Mouse (Mus musculus): ENCODE results near the gene Il1rapl1.
A peak's percentile ranks its signal among the peaks of the same experiment; 100 is the strongest.

Il1rapl1 gene

DNA sequence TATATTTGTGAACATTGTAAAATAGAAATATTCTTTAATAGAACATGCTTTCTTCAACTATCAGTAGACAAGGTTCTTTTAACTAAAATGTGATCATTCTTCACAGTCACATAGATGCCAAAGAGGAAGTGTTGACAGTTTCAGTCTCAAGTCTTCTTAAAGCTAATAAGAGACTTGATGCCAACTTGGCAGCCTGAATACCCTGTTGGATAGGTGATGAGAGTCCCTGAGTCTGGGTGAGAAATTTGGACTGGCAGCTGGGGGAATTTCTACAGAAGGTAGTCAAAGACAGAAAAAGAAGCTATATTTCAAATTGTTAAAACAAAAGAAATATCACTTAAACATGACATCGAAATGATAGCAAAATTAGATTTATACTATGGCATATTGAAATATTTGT lies 451.6 kb downstream of the Il1rapl1 start:
- no peak for ATAC-seq (ENCODE audit: insufficient number of reproducible peaks, low FRiP score, low TSS enrichment)

DNA sequence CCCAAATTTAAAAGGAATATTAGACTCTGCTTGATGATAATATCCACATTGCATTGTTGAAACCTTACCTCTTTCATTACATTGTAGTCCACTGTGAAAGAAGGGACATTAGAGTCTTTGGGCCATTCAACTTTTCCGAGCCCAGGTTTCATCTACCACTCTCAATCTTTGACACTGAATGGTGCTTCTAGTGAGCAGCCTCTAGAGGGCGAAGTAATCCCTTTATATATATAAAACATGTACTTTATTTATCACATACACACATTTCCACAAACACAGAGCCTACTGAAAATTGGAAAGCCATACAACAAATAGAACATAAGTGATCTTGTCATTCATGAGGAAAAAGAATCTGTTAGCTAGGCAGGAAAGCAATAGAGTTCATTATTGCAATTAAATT lies 459.8 kb downstream of the Il1rapl1 start:
- no peak for ATAC-seq (ENCODE audit: insufficient number of reproducible peaks, low FRiP score, low TSS enrichment)

DNA sequence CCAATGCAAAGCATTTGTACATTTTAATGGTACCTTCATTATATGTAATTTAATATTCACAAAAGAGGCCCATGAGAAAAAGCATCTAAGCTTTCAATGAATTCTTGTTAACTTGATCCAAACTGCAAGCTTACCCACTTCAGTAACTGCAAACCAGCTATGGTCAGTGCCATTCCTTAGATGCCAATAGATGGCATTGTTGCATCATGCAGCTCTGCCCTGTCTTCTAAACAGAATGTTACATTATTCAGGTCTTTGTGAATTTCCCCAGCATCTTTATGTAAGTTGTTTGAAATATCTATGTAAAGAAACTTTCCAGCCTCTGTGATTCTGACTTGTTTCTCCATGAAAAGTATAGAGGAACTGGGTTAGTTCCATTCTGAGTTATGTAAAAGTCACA lies 514.5 kb downstream of the Il1rapl1 start:
- ATAC-seq (ENCODE audit: insufficient number of reproducible peaks, low FRiP score, low TSS enrichment): no peak

DNA sequence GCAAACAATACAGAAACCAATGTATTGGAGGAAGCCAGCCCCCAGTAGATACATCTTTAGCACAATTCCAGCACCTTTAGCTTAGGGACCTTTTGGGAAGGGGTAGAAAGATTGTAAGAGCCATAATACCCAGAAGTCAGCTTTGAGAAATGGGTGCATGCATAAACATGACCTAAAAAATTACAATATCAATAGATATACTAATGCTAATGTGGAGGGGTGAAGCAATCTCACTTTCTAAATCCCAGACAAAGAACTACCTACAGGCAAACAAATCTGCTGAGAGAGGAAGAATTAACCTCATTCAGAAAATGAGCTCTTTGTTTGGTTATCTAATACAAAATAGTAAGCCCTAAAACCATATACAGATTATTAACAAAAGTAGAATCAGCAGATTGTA lies 607.4 kb downstream of the Il1rapl1 start:
- ATAC-seq (ENCODE audit: insufficient number of reproducible peaks, low FRiP score, low TSS enrichment): no peak

DNA sequence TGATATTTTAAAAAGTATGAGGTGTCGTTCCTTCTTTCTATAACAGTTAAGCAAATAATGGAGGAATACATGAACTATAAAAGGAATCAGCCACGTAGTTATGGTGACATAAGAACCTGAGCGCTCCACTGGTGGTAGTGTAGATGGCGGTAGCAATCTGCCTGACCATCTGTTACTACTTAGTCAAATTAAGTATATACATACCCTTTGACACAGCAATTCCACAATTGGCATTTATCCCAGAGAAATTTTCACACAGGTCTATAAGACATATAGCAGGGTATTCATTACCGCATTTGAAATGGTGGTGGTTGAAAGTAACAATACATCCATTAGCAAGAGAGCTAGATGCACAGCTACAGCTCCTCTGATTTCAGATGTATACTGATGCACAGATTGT lies 612.8 kb downstream of the Il1rapl1 start:
- peak; percentile 80; the same call in 1 of the 2 replicates for ATAC-seq (ENCODE audit: insufficient number of reproducible peaks, low FRiP score, low TSS enrichment)

DNA sequence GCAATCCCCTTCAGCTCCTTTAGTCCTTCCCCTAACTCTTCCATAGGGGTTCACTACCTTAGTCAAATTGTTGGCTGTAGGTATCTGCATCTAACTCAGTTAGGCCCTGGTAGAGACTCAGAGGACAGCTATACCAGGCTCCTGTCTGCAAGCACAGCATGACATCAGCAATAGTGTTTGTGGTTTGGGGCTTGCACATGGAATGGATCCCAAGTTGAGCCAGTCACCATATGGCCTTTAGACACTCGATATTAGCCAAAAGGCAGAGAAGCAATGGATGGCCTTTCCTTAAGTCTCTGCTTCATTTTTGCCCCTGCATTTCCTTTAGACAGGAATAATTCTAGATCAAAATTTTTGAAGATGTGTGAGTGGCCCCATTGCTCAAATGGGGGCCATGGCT lies 632.0 kb downstream of the Il1rapl1 start:
- 0 out of 2 replicates have a peak, but pooled peaks have one; percentile 36 for ATAC-seq (ENCODE audit: insufficient number of reproducible peaks, low FRiP score, low TSS enrichment)

DNA sequence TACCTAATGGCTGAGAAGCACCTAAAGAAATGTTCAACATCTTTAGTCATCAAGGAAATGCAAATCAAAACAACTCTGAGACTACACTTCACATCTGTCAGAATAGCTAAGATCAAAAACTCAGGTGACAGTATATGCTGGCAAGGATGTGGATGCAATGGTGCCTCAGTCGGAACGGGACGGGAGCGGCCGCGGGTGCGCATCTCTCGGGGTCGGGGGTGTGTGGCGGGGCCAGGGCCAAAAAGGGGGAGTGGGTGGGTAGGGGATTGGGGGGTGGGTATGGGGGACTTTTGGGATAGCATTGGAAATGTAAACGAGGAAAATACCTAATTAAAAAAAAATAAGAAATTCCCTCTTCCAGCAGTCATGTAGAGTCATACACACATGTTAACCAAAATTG lies 877.3 kb downstream of the Il1rapl1 start:
- peak; percentile 84; the same call in 1 of the 2 replicates for ATAC-seq (ENCODE audit: insufficient number of reproducible peaks, low FRiP score, low TSS enrichment)

DNA sequence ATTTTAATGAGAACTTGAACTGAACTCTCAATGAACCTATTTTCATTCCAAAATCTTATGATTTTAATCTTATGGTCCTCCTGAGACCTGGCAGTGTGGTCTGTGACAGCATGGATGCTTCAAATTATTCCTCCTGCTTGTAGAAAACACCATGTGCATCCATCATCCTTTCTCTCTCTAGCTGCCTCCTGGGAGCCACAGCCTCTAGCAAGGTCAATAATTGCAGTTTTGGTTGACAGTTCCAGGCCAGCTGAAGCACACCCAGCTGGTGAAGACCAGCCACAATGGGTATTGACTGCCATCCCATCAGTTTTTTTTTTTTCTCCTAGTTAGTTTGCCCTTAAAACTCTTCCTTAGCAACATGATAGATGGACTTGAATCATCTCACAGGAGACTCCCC lies 890.2 kb downstream of the Il1rapl1 start:
- ATAC-seq (ENCODE audit: insufficient number of reproducible peaks, low FRiP score, low TSS enrichment): no peak

DNA sequence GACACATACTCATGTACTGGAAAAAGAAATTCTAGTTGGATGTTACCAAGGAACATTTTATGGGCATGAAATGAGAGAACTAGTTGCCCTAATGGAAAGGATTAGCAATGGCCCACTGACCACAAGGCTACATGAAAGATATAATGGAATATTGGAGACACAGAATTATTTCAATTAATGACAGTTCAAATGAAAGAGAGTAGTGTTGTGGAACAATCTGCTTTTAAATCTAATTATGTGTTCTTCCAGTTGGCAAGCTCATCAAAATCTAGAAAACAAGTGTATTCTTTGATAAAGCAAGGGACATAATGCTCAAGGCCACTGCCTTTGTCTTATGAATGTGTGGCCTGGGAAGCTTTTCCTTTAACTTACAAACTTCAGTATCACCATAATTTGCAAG lies 1113.1 kb downstream of the Il1rapl1 start:
- ATAC-seq (ENCODE audit: insufficient number of reproducible peaks, low FRiP score, low TSS enrichment): no peak

DNA sequence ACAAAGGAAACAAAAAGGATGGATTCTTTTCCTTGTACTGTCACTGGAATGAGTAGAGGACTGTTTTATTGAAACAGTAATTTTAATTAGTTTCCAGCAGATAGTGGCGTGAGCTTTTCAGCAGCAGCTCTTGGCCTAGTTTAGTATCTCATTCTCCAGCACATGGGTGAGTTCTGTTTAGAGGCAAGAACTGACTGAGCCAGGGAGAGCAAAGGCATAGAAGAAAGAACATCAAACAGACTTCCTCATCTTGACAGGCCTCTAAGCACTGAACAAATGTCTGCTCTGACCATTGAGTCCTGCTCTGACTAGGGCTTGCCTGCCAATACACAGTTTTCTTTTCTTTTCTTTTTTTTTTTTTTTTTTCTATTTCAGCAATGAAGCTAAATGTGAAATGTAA lies 1160.3 kb downstream of the Il1rapl1 start:
- no peak for ATAC-seq (ENCODE audit: insufficient number of reproducible peaks, low FRiP score, low TSS enrichment)

DNA sequence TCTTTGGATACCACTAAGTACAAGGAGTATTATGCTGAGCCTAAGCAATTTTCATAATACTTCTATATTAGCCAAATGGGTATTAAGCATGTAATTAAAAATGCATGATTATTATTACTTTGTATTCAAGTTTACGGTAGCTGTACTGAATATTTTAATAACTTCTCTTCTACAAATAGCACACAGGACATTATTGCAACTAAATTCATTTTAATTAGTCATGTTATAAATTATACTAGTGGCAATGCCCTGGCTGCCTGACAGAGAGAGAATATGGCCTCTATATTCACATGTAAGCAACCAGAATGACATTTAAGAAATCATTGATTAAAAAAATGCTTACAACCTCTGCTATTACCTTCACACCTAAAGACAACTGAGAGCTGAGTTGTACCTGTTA lies 1160.8 kb downstream of the Il1rapl1 start:
- ATAC-seq (ENCODE audit: insufficient number of reproducible peaks, low FRiP score, low TSS enrichment): no peak

DNA sequence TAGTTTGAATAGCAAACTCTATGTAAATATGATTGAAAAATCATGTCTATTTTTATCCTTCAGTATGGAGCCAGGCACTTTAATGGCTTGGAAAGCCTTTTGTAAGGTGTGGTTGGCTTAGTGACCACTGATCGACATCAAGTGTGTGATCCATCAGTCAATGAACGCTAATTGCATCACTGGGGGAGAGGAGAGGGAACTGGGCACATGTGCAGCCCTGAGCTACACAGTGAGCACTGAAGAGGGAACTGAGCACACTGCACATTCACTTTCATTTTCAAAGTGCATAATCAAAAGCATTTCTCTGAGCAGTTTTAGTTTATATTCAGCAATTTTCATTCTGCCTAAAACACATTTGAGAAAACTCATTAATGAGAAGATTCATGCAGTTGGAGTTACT lies 1164.5 kb downstream of the Il1rapl1 start:
- no peak for ATAC-seq (ENCODE audit: insufficient number of reproducible peaks, low FRiP score, low TSS enrichment)

DNA sequence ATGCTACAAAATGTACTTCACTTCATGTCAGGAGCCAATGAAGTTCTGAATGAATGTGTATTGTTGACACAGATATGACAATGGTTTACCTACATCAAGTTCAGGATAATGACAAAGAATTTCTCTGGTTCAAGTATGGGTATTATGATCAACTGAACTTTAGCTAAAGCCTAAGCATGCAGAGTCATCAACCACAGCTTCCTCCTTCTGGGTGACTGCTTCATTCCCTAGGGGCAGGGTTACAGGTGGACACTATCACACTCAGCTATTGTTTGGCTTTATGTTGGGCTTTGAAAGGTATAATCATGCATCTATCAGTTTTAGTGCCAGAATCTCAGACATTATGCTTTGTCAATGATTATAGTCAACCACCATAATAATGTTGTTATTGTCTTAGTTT lies 1166.3 kb downstream of the Il1rapl1 start:
- ATAC-seq (ENCODE audit: insufficient number of reproducible peaks, low FRiP score, low TSS enrichment): no peak

DNA sequence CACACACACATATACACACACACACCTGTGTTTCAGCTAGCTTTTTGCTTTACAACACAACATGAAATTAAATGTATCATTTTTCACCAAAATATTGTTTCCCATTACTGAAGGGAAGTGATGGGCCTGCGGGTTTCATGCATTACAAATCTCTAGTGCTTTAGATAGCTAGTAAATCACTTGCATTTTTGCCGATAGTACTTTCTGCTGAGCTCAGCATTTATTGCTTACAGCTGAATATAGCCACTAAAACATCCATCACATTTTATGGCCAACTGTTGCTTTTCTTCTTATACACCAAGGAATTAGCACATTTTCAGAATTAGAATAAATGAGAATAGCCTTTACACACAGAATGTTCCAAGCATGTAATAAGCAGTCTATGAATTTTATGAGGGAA lies 1260.6 kb downstream of the Il1rapl1 start:
- no peak for ATAC-seq (ENCODE audit: insufficient number of reproducible peaks, low FRiP score, low TSS enrichment)

DNA sequence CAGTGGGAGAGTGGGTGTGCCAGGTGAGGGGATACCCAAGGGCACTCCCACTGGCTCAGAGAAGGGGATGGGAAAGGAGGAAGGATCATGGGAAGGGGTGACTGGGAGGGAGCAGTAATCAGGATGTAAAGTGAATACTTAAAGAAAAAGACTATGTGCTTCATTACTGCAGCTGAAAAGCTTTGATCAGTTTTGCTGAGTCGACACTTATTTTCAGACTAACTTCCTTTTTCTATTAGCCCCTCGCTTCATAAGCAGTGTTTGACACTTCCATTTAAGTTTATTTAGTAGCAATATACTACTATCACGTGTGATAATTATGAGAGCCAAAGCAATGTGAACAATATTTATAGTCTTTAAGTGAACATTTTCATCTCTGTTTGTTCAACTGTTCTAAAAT lies 1307.2 kb downstream of the Il1rapl1 start:
- no peak for ATAC-seq (ENCODE audit: insufficient number of reproducible peaks, low FRiP score, low TSS enrichment)

DNA sequence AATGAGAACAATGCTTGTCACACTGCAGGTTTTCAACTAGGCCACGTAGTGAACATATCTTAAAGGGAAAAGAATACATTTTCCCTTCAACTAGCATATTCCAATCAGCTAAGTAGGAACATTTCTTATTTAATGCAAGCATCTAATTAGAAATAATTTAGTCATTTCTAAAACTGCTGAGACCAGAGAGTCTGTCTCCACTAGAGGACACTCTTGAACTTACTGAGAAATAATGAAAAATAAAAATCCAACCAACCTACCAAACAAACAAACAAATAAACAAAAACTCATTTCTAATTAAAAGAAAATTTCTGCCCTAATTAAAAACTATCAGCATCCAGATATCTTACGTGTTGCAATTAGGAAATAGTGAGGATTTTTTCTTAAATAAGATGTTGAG lies 1312.7 kb downstream of the Il1rapl1 start:
- ATAC-seq (ENCODE audit: insufficient number of reproducible peaks, low FRiP score, low TSS enrichment): no peak

DNA sequence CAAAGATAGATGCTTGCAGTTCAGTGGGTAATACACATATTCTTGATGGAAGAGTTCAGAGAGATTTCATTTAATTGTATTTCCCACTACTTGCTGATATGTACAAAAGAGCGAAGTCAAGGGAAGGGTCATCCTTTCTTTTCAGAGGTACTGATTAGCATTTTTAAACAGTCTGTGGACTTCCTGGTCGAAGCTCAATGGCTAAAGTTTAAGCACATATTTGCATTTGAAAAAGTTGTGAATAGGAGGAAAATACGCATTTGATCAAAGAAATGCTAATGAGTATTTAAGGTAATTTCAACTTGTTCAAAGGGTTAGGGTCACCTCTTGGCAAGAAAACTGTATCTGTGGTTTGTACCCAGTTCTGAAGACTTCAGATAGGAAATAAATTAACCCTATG lies 1386.6 kb downstream of the Il1rapl1 start:
- no peak for ATAC-seq (ENCODE audit: insufficient number of reproducible peaks, low FRiP score, low TSS enrichment)

All from cerebellum, adult (tissue).